Mouse (Mus musculus) large intestine, adult 2 months (tissue): Measurements from ENCODE around the gene Hps4. TPM values are rescaled to one million over a fixed set of nuclear protein-coding genes. Genes with fewer than 3 reads are reported as not detected.
A peak's percentile ranks its signal among the peaks of the same experiment; 100 is the strongest.

ENCODE experiments used
- DNase-seq: peaks from one replicate; pipeline ENCODE4 v3.0.0-alpha.2; 2012; ENCODE audit warnings: low read depth, low spot score
- WGBS: fragments of 180-500 bp; shearing (Covaris S2); methylation state at CpG from one replicate; pipeline ENCODE4 v1.1.7; 2018; 5-methylcytosine and 5-hydroxymethylcytosine counted together
- polyA plus RNA-seq: library from polyadenylated mRNA; depleted of rRNA; stranded (reverse); fragments of >200 nt; gene quantifications from 2 replicates; pipeline ENCODE4 v1.2.3, GENCODE M21; 2012

The Hps4 gene
- polyA plus RNA-seq, 1 experiment, result 31.9 TPM

DNA sequence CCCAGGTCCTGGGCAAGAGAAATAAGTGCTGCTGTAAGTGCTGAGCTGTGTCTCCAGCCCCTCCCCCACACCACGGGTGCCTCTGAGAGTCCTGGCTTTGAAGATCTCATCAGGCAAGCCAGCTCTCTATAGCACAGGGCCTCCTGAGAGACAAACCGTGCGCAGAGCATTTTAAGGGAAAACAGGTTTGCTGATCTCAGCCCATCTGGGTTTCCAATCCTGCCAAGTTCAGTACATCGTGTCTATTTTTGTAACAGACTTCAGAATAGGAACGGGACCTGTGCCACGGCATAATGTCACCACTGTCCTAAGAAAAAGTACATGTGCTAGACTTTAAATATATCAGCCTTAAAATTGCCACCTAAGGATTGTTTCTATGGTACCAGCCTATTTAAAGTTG is 21.9 kb upstream of the Hps4 start:
- DNase-seq, result no peak
- WGBS, result 75% methylated on average over 6 of the region's 6 CpGs

DNA sequence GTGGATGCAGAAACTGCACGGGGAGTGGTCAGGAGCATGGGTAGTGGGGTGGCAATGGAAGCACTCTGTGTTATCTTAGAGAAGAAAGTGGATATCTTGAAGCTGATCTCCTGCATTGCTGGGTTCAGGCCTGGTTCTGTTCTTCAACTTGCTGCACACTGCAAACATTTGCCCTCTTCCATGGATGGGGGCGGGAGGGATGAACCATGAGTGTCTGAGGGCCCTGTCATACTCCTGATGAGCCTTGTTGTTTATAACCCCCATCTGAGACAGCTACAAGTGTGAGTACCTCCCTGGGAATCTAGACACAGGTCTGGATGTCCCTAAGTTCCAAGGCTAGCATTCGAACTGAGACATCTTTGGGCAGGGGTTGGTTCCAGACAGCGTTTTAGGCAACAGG is 21.5 kb upstream of the Hps4 start:
- 82% methylated on average over 4 of the region's 4 CpGs for WGBS
- DNase-seq, result no peak

DNA sequence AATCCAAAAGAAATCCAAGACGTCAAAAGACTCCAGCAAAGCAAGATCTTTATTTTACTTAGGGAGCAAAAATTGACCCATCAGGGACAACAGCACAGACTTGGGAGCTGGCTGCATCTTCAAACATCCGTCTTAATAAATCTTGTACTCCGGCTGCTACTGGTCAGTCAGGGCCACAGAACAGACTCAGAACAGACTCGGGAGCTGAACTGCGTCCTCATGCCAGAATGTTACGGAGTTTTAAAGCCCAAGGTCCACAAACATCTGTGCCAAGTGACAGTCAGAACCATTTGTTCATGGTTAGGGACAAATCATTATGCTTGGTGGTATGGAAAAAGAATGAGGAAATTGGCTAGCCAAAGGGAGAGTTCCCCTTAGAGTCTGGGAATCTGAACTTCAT is 19.6 kb upstream of the Hps4 start:
- DNase-seq, result no peak
- WGBS, result 87% methylated on average over 6 of the region's 6 CpGs

DNA sequence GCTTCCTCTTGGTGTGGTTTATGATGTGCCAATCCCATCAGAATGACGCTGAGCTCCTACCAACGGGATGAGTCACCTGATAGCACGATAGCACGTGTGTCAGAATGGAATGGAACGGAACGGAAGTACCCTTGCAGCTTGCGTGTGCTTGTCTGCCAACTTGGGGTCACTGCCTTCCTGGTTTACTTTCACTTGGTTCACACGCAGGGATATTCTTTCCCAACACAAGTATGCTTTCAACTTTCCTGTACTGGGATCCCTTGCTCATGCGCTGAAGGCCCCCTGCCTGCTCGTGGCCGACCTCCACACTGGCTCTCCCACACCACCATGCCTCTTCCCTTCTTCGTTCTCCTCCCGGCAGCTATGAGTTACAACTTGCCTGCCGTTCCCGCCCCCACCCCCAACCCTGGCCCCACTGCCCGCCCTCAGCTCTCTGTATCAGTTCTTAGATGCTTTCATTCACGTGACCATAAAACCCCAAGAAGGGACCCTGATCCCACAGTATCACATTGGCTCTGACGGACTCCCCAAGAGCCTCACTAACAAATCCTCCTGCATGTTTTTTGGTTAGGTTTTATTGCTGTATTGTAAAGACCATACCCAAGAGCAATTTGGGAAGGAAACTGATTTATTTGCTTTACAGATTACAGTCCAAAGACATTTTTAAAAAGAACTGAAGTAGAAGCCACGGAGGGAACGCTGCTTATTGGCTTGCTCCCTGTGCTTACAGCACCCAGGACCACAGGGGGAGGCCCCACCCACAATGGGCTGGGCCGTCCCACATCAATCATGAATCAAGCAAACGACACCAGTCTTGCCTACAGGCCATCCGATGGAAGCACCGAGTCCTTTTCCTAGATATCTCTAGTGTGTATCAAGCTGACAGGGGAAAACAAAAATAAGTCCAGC is 18.0 kb upstream of the Hps4 start:
- DNase-seq, result no peak
- WGBS, result 6% methylated on average over 24 of the region's 24 CpGs

DNA sequence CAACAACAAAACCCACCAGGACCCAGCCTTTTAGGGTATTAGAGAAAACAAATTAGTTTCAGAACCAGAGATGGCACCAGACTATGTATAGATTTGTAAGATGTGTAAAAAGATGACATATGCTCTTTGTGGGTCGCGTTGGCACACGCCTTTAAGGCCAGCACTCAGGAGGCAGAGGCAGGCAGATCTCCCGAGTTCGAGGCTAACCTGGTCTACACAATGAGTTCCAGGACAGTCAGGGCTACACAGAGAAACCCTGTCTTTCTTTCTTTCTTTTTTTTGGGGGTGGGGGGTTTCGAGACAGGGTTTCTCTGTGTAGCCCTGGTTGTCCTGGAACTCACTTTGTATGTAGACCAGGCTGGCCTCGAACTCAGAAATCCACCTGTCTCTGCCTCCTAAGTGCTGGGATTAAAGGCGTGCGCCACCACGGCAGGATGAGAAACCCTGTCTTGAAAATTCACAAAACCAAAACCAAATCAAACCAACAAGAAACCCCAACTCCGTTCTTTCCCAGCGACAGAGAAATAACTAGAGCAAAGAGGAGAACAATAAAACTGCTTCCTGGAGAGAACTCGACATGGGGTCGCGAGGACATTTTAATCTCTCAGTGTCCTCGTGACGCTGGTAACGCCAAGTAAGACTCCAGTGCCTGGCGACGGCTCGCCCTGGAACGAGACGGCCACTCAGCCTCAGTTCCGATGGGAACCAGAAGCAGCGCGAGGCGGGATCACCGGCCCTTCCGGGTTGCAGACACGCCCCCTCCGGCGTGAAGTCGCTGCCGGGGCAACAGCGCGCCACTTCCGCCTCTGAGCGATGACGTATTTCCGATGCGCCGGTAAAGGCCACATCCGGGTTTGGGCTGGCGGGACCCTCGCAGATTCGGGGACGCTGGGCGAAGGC is 17.1 kb upstream of the Hps4 start, which contains the start of gene Tfip11:
Tfip11 (plus strand) TSS at position 813 of the 900 bp plus-strand sequence.
- 5% methylated on average over 48 of the region's 48 CpGs for WGBS
- peak; percentile 64 for DNase-seq

DNA sequence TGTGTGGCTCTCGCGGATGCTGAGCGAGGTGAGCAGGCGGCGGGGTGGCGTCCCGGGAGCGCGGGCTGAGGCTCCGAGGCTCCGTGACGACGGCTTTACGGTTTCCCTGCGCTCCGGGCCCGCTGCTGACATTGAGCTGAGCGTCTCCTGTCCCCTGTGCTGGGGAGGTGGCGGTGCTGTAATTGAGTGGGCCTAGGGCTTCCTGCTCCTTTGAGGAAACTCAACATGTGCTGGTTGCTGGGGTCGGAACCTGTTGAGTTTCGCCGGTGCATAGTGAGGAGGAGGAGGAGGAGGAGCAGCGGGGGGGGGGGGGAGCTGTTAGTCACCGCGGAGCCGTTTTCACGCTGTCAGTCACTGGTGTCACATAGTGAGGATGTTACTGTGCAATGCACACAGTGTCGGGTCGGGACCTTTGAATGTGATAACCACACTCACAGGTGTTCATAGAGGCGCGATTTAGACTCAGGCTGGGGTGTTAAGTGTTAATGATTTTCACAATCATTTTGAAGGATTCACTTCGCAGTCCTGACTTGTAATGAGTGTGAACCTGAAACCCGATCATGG is 16.4 kb upstream of the Hps4 start:
- no peak for DNase-seq
- 1% methylated on average over 33 of the region's 33 CpGs for WGBS

DNA sequence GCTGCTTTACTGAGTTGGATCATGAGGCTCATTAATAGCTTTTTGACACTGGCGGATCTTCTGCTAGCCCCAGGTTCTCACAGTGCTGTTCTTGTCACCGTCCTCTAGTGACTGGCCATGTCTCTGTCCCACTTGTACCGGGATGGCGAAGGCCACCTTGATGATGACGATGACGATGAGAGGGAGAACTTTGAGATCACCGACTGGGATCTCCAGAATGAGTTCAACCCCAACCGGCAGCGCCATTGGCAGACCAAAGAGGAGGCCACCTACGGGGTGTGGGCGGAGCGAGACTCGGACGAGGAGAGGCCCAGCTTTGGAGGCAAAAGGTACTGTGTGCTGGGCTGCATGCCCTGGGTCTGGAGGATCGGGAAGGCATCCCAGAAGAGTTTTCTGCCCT is 15.0 kb upstream of the Hps4 start:
- DNase-seq, result no peak
- whole genome bisulfite sequencing, result 89% methylated on average over 15 of the region's 15 CpGs

DNA sequence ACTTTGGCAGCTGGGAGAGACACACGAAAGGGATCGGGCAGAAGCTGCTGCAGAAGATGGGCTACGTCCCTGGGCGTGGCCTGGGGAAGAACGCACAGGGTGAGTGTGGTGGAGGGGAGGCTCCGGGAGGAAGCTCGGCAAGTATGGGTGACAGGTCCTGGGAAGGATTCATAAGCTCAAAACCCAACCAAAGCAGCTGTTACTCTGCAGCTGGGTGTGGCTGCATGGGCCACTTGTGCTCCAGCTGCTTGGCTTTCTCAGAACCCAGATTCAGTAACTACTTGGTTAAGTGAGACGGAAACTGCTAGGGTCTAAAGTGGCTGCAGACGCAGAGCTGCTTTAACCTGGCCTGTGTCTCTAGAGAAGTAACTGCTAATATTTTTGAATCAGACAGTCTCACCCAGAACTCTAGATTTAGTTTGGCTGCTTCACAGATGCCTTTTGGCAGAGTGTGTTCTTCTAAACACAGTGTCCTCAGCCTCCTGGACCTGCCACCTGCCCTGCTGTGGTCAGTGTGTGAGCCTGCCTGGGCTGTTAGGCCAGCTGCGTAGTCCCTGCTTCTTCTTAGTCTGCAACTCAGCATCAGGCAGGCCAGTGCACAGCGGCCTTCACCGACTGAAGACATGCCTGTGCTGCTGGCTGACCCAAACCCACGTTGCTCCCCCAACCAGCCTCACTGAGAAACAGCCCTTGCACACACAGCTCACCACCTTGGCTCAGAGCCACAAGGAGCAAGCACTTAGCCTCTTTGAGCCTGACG is 12.9 kb upstream of the Hps4 start:
- 90% methylated on average over 14 of the region's 14 CpGs for WGBS
- DNase-seq, result no peak

DNA sequence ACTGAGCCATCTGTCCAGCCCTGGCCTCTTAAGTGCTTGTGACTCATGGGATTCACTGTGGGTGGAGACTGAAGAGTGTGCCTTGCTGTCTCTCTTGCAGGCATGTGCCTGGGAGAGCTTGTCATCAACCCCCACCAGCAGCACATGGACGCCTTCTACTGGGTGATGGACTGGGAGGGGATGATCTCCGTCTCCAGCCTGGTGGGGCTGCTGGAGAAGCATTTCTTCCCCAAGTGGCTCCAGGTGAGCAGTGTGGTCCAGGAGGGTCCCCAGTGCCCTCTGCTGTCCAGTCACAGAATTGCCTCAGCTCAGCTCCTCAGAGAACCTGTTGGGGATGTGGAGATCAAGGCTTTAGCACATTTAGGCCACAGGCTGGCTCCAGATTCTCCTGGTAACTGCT is 7.4 kb upstream of the Hps4 start:
- WGBS, result 24% methylated on average over 2 of the region's 2 CpGs
- no peak for DNase-seq

DNA sequence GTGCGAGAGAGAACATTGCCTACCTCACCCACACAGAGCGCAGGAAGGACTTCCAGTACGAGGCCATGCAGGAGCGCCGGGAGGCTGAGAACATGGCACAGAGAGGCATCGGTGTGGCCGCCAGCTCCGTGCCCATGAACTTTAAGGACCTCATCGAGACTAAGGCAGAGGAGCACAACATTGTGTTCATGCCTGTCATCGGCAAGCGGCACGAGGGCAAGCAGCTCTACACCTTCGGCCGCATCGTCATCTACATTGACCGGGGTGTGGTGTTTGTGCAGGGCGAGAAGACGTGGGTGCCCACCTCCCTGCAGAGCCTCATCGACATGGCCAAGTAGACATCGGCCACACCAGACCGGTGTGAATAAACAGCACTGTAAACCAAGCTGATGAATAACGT is 5.9 kb upstream of the Hps4 start:
- DNase-seq, result no peak
- 91% methylated on average over 22 of the region's 22 CpGs for WGBS

DNA sequence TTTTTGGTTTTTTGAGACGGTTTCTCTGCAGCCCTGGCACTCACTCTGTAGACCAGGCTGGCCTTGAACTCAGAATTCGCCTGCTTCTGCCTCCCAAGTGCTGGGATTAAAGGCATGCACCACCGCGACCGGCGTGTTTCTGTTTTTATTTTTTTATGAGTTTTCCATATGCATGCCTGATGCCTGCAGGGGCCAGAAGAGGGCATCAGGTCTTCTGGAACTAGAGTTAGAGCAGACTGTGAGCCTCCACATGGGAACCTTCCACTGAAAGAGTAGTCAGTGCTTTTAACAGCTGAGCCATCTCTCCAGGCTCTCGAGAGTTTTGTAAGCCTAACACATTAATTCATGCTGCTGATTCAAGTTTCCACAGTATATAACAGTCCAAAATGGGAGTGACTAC is 3.7 kb upstream of the Hps4 start:
- DNase-seq, result no peak
- 41% methylated on average over 7 of the region's 7 CpGs for WGBS

DNA sequence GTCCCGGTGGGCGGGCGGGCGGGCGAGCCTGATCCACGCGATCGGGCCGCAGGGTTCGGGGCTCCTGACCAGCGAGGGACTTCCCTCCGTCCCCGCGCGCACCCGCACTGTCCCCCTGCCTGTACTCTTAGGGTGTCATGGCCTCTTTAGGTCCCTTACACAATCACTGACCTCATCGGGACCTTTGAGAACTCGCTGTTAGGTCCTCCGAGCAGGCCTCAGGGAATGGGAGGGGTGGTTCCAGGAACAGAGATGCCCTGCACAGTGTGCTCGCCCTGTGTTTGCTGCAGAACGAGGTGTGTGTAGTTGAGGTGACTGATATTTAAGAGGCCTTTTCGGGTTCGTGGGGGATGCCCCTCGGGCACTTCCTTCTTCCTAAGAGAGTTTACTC is 317 bp downstream of the Hps4 start:
- no peak for DNase-seq
- under 1% methylated on average over 24 of the region's 24 CpGs for WGBS

DNA sequence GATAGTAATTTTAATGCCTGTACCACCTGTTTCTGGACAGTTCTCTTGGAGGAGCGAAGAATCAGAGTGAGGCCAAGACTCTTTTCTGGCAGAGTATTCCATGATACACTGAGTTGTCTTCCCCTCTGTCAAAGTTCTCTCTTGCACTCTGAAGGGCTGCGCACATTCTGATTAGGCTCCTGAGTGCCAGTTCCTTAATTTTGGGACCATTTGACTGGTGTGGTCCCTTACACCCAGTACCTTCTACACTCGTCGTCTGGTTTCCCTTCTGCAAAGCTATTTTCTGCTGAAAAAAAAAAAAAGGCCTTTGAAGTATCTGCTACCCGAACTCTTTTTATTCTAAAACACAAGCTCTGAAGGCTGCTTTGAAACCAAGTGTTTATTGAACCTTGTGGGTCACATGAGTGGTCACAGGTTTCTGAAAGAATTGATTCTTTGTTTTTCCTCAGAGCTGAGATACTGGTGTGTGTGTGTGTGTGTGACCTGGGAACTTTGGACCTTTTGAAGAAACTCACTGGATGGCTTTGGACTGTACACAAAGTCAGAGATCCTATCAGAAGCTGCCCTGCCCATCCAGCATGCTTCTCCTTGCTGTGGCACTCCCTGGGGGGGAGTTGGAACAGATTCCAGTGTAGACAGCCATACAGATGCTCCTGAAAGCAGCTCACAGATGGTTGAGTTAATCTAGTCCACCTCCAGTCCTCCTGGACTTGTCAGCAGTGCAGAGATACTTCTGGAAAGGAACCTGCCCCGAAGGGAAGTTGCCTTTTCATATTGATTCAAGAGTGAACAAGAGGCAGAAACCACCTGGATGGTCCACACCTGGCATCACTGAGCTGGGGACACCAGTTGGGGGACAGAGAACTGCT is 1.4 kb downstream of the Hps4 start:
- DNase-seq, result no peak
- 33% methylated on average over 6 of the region's 6 CpGs for WGBS

DNA sequence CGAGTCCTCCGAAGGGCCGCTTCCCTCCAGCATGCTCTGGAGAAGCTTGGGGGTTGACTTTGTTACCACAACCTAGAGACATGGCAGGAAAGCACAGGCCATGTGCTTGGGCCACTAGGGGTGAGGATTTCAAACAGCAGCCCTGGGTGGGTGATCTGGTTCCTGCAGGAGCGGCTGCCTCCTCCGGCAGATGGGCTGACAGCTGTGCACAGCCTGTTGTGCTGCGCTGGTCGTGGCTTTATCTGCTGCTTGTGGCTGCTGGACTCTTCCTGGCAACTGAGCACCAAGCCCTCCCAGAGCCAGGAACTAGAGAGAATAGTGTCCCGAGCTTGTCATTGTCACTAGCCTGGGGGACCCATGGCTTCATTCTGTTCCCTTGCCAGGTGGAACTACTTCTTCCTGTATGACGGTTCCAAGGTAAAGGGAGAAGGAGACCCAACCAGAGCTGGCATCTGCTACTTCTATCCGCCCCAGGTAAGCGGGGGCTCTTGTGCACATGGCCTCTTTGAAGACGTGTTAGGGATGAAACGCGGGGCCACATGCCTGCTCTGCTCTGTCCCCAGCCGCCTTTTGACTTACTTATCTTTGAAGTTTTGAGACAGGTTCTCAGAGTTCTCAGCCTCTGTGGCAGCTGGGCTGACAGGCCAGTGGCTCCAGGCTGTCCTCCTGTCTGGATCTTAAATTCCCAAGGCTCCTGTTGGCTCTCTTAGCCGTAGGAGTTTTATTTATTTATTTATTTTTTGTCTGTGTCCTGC is 3.5 kb downstream of the Hps4 start:
- WGBS, result 83% methylated on average over 16 of the region's 16 CpGs

DNA sequence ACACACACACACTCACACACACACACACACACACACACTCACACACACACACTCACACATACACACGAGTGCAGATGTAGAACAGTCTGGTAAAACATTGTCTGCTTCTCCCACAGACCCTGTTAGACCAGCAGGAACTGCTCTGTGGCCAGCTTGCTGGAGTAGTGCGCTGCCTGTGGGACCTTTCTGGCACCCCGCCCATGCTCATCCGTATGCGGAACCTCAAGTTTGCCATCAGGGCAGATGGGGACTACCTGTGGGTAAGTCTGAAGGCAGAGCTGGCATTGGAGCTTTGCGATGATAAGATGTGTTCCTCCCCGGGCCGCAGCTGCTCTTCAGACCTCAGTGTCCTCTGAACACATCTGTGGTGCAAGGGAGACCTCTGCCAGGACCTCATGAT is 6.3 kb downstream of the Hps4 start:
- WGBS, result 86% methylated on average over 8 of the region's 8 CpGs
- no peak for DNase-seq

More for the DNA sequence above, 3.5 kb downstream of the Hps4 start:
- DNase-seq, result no peak

DNA sequence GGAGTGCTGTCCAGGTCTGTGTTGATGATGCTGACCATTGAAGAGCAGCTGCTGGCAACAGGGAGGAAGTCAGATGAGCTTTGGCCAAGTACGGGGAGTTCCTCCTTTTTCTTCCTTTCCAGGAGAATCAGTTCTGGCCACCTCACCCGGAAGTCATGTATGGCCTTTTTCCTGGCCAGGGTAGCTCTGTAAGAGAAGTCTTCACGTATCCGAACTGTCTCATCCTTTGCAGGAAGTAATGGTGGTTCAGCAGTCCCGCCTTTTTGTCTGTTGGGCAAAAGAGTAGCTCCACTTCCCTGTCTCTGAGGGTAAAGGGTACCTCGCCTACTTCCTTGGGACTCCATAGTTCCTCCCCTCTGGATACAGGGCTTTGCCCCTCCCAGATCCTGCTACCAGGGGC is 12.6 kb downstream of the Hps4 start:
- 72% methylated on average over 6 of the region's 6 CpGs for WGBS
- DNase-seq, result no peak

DNA sequence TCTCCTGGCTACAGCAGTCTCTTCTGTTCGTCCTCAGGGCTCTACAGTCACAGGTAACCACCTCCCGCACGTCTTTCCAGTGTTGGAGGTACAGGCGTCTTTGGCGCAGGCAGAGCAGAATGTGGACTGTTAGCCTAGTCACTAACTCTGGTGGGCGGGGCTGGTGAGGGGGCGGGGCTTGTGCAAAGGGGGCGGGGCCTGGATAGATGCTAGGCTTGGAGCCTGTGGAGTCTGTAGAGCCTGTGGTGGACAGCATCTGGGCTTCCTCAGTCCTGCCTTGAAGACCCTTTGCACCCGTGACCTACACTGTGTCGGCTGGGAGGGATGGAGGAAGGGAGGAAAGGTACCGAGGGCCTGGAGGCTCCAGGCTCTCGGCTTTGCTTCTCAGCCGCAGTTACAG is 13.0 kb downstream of the Hps4 start, which contains the start of gene Gm6583:
Gm6583 (minus strand) TSS at position 124 of the 400 bp plus-strand sequence.
- no peak for DNase-seq

DNA sequence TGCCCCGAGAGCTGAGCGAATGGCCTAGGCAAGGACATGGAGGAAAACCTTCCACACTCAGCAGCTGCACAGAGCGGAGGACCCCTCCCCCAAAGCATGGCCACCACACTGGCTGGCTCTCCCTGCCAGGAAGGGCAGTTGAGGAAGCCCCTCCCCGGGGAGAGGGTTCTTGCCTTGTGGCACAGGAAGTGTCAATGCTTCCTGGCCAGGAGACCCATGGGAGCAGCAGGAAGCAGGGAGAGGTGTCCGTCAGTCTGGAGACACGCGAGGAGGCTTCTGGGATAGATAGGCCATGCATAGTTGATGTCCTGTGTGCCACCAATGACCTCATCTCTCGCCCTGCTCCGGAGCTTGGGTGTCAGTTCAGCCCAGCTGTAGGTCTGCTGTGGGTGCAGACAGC is 13.4 kb downstream of the Hps4 start:
- WGBS, result 88% methylated on average over 9 of the region's 9 CpGs
- no peak for DNase-seq

More for the DNA sequence above, 13.0 kb downstream of the Hps4 start, which contains the start of gene Gm6583:
- 67% methylated on average over 13 of the region's 13 CpGs for WGBS
